Mouse (Mus musculus) T-cell, adult 2 months (primary cell): ENCODE results near the gene Ablim1.

Experiments
- DNase-seq: peaks from one replicate; pipeline ENCODE4 v3.0.0; 2022; ENCODE audit warnings: low spot score

Ablim1 gene

GRCm38 (mm10) chr19:57067108-57067613 lies 247.6 kb downstream of the Ablim1 start:
- no peak for DNase-seq

GRCm38 (mm10) chr19:57066313-57066712 lies 248.4 kb downstream of the Ablim1 start:
- peak; percentile 64 for DNase-seq

DNA sequence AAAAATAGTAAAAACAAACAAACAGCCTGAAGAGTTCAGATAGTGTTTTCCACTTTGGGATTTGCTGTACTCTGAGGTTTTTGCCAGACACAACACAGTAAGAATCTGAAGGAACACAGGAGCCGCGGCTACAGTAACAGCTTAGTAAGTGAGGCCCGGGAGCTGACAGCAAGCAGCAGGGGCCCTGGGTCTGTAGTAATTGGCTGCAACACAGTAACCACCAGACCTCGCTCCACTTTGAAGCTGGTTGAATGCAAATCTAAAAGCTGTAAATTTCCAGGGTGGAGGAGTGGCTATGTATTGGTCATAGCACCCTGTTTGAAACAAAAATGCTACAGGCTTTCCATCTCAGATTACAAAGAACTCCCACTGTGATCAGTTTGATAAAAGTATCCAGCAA lies 252.0 kb downstream of the Ablim1 start:
- DNase-seq, result no peak

- DNase-seq, result no peak
These were observed 255.6 kb downstream of the Ablim1 start for GRCm38 (mm10) chr19:57059018-57059580.

DNA sequence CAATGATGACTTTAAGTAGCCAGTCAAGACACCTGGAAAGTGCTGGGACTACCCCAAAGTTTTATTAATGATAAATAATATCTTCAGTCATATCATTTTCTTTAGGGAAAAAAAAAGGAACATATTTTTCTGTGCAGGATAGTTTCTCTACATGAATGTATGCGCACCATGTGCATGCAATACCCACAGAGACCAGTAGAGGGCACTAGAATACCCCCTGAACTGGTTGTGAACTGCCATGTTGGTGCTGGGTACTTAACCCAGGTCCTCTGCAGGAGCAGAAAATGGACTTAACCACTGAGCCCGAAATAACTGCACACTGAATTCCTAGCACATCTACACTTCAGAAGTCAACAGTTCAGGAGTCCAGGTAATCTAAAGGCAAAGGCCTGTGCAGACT lies 257.2 kb downstream of the Ablim1 start:
- no peak for DNase-seq

GRCm38 (mm10) chr19:57055215-57056120 lies 259.3 kb downstream of the Ablim1 start:
- no peak for DNase-seq

- no peak for DNase-seq
These were observed 261.8 kb downstream of the Ablim1 start for GRCm38 (mm10) chr19:57052959-57053358.

- DNase-seq, result no peak
These were observed 262.7 kb downstream of the Ablim1 start for GRCm38 (mm10) chr19:57052016-57052415.

- no peak for DNase-seq
These were observed 265.1 kb downstream of the Ablim1 start for GRCm38 (mm10) chr19:57049592-57050090.

DNA sequence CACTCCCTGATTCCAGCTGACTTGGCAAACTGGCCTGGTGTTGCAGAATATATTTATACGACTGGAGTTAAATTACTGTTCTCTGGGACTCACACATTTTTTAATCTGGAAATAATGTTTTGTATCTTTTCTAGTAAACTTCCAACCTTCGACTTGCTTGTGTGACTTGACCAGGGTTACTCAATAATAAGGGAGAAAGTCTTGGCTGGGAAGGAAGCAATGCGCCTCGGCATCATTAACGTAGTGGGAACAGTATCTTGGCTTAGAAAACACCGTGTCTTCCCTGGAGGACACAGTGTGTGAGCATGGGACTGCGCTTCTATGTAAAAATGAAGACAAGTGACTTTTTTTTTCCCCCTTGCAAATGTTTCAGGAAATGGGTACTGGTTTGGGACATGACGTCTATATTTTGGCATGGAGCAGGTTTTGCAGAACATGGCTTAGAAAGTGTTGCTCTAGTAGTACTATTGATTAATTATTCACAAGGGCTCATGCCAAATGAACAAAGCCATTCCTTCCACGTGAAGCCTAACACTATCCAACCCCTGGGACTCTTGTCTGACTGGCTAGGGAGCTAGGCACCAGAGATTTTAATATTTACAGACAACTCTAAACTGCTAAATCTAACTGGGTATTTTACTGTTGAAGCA lies 266.9 kb downstream of the Ablim1 start:
- no peak for DNase-seq

DNA sequence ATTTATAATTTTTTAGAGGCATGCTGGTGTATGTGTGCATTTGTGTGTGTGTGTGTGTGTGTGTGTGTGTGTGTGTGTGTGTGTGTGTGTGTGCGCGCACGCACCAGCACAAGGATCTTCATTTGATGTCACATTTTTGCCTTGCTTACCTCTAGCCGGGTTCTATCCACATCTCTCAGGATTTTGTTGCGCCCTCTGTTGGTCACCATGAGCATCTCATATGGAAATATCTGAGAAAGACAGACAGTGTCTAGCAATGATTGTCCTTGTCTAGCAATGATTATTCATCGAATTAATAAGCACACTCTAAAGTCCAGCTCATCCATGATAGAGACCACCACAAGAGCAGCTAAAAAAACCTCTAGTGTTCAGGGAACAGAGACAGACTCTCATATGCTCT lies 275.5 kb downstream of the Ablim1 start:
- peak; percentile 16 for DNase-seq

DNA sequence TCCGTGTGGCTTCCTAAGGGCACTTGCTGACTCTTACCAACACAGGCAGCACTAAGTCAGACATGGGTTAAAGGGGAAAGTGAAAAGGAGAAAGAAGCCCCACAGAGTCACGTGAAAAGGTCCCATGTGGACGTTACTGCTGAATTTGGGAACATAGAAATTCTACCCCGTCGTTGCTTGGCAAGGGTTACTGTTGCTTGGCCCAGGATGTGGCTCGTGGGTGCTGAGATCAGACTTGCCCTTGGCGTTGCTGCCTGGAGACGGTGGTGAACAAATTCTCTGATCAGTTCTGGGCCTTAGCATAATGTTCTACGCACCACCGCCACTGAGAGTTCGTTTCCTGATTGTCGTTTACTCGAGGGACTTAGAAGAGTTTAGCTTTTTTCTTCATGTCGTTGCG lies 277.9 kb downstream of the Ablim1 start:
- no peak for DNase-seq

GRCm38 (mm10) chr19:57031582-57031981 lies 283.1 kb downstream of the Ablim1 start:
- DNase-seq, result peak; percentile 48

GRCm38 (mm10) chr19:57029461-57029860 lies 285.3 kb downstream of the Ablim1 start:
- DNase-seq, result no peak

DNA sequence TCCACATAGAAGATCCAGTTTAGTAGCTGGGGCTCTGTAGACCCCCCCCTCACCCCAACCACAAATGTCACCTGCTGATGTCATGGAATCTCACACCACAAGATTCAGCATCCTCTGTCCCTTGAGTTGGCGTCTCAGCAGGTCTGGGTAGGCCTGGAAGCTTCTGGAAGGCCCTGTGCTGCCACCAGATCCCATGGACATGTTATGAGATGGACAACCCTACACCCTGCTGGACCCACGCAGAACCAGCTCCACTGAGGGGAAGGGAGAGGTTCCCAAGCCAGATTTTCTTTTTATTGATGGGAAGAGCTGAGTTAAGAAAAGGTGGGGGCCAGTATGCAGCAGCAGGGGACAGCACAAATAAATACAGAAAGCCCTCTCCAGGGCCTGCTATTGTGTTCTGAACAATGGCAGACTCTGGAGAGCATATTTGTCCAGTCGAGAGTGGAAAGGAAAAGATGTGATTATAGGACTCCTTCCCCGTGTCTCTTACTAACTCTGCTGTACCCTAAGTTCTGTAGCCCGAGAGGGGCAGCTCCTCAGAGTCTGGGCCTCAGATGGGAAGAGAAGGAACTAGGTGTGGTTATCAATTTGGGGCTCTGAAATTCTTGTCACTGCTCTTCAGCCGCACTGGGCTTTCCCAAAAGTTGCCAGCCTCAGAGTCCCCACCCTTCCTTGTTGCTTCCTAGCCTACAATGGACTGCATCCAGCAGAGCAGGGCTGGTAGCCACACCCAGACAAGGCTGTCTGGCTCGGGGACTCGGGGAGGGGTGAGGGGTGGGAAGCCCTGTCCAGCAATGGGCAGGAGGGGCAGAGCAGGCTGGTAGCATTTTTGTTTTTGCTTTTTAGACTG lies 286.2 kb downstream of the Ablim1 start:
- DNase-seq, result no peak

DNA sequence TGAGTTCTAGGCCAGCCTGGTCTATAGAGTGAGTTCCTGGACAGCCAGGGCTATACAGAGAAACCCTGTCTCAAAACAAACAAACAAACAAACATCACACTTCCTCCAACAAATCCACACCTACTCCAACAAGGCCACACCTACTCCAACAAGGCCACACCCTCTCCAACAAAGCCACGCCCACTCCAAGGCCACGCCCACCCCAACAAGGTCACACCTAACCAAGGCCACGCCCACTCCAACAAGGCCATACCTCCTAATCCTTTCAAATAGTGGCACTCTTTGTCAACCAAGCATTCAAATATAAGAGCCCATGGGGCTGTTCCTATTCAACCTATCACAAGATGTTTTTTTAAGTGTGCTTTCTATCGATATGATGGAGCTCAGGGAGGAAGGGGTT lies 288.2 kb downstream of the Ablim1 start:
- DNase-seq, result no peak

DNA sequence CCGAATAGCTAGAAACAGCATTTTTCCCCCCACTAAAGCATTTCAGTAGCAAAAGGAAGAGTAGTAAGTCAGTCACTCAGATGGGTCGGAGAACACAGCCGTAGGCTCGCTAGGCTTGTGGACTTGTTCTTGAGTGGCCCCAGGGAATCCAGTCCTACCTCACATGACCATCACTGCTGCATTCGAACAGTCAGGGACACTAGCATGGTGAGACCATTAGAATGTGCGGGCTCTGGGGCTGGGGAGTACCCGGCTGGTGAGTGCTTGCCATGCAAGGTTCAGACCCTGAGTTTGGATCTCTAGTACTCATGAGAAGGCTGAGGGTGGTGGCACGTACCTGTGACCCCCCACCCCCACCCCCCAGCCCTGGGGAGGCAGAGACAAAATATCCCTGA lies 296.9 kb downstream of the Ablim1 start:
- DNase-seq, result no peak

GRCm38 (mm10) chr19:57016995-57017784 lies 297.5 kb downstream of the Ablim1 start:
- DNase-seq, result no peak

DNA sequence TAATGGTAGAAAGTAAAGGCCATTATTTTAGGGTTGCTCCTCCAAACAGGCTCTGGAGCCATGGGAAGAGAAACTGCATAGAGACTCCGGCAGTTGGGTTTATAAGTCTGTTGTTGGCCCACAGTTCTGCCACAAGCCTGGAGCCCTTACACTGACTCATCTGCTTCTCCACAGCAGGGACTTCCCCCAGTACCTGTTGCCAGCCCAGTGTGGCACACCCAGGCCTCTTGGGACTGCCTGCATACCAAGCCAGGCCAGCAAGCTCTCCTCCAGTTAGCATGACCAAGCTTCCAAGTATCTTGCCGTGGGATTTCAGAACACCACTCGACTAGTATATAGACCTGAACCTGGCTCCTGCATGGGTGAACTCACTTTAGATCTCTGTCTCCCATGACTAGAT lies 299.9 kb downstream of the Ablim1 start:
- DNase-seq, result no peak

DNA sequence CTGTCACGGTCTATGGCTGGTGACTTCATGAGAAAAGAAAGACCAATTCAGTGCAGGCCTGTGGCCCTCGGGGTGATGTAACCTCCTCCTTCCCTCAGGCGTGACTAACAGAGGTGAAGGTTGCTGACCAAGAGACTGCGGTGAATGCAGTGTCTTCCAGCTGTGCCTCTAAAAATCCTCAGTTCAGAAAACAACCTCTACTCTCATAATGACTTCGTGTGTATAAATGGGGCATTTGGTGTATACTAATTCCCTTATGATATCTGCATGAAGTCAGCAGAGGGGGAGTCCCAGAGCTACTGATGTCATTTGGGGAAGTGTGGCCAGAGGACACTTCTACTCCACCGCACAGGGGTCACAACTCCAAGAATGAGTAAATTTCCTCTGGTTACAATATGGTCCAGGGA lies 301.4 kb downstream of the Ablim1 start:
- no peak for DNase-seq

- DNase-seq, result no peak
These were observed 302.7 kb downstream of the Ablim1 start for GRCm38 (mm10) chr19:57012068-57012467.
